Mouse (Mus musculus) midbrain, embryonic 11.5 days (tissue): ENCODE measurements around the gene Bend6. TPM values are rescaled to one million over a fixed set of nuclear protein-coding genes. Genes with fewer than 3 reads are reported as not detected.

Experiments
- ATAC-seq: fragments of 200-750 bp; cut with Nextera tagmentation; 2 replicates; pipeline ENCODE4 v1.8.0; 2017; ENCODE audit warnings: moderate TSS enrichment, moderate library complexity; ENCODE audit not compliant: low FRiP score
- DNase-seq: peaks from one replicate; pipeline ENCODE4 v3.0.0; 2015; ENCODE audit warnings: low spot score; ENCODE audit errors: missing footprints
- H3K27ac ChIP-seq: fragments of 300-500 bp; sonication (generic); 2 replicates; pipeline ENCODE4 v1.5.1; 2014; ENCODE audit warnings: low read depth, low read length
- H3K27me3 ChIP-seq: fragments of 300-500 bp; sonication (generic); 2 replicates; pipeline ENCODE4 v1.6.1; 2014; ENCODE audit warnings: mild to moderate bottlenecking, low read length, moderate library complexity, mixed read lengths; ENCODE audit not compliant: control insufficient read depth, insufficient read depth
- H3K36me3 ChIP-seq: fragments of 300-500 bp; sonication (generic); 2 replicates; pipeline ENCODE4 v1.6.1; 2014; ENCODE audit warnings: mild to moderate bottlenecking, low read length, moderate library complexity, mixed read lengths; ENCODE audit not compliant: control insufficient read depth, insufficient read depth
- H3K4me1 ChIP-seq: fragments of 300-500 bp; sonication (generic); 2 replicates; pipeline ENCODE4 v1.6.1; 2014; ENCODE audit warnings: low read length; ENCODE audit not compliant: control insufficient read depth, insufficient read depth
- H3K4me2 ChIP-seq: fragments of 300-500 bp; sonication (generic); 2 replicates; pipeline ENCODE4 v1.6.1; 2014; ENCODE audit warnings: mild to moderate bottlenecking, moderate library complexity
- H3K4me3 ChIP-seq: fragments of 300-500 bp; sonication (generic); 2 replicates; pipeline ENCODE4 v1.5.1; 2014; ENCODE audit warnings: low read depth, low read length
- H3K9ac ChIP-seq: fragments of 300-500 bp; sonication (generic); 2 replicates; pipeline ENCODE4 v1.6.1; 2014; ENCODE audit warnings: low read length
- H3K9me3 ChIP-seq: fragments of 300-500 bp; sonication (generic); 2 replicates; pipeline ENCODE4 v1.6.1; 2016; ENCODE audit warnings: low read length; ENCODE audit not compliant: control insufficient read depth
- WGBS: fragments of 180-500 bp; shearing (Covaris S2); extraction: QIAGEN DNeasy Blood & Tissue Kit; methylation state at CpG from one replicate; pipeline ENCODE4 v1.1.7; 2014; 5-methylcytosine and 5-hydroxymethylcytosine counted together
- polyA plus RNA-seq: library from polyadenylated mRNA; unstranded; fragments of >200 nt; fragmentation: Nextera tagmentation; extraction: Ambion mirVana; gene quantifications from 2 replicates; pipeline ENCODE4 v1.2.1, GENCODE M21; 2014

Gene Bend6
- polyA plus RNA-seq, 1 experiment from 2014 or later, result 2.0 TPM

GRCm38 (mm10) chr1:33897426-33897825 is 10.2 kb downstream of the Bend6 start:
- no peak for DNase-seq
- Histone ChIP-seq H3K4me3 (no peak overlapping the region), H3K4me1 (no peaks in the 10 kb centered on the region), H3K9me3 (no peaks in the 10 kb centered on the region), H3K9ac (no peak overlapping the region), H3K36me3 (no peaks in the 10 kb centered on the region), H3K27ac (no peak overlapping the region), H3K4me2 (no peak overlapping the region), H3K27me3 (no peaks in the 10 kb centered on the region)
- no peak for ATAC-seq
- WGBS, result 92% methylated on average over 11 of the region's 11 CpGs

GRCm38 (mm10) chr1:33896666-33897065 is 10.9 kb downstream of the Bend6 start:
- no peaks in the 10 kb centered on the region for H3K4me1 ChIP-seq
- H3K9me3 ChIP-seq, result no peaks in the 10 kb centered on the region
- no peak overlapping the region for H3K4me3 ChIP-seq
- H3K9ac ChIP-seq, result no peak overlapping the region
- no peak for ATAC-seq
- no peaks in the 10 kb centered on the region for H3K27me3 ChIP-seq
- no peak overlapping the region for H3K27ac ChIP-seq
- no peaks in the 10 kb centered on the region for H3K36me3 ChIP-seq
- WGBS, result 80% methylated on average over 4 of the region's 4 CpGs
- DNase-seq, result no peak
- H3K4me2 ChIP-seq, result no peak overlapping the region

GRCm38 (mm10) chr1:33896116-33896515 is 11.5 kb downstream of the Bend6 start:
- H3K36me3 ChIP-seq, result no peaks in the 10 kb centered on the region
- WGBS, result 80% methylated on average over 6 of the region's 6 CpGs
- ATAC-seq (no peak), DNase-seq (no peak)
- H3K4me1 ChIP-seq, result no peaks in the 10 kb centered on the region
- no peak overlapping the region for H3K4me2 ChIP-seq
- H3K27ac ChIP-seq, result no peak overlapping the region
- no peaks in the 10 kb centered on the region for H3K27me3 ChIP-seq
- H3K9ac ChIP-seq, result no peak overlapping the region
- H3K9me3 ChIP-seq, result no peaks in the 10 kb centered on the region
- no peak overlapping the region for H3K4me3 ChIP-seq

- no peak overlapping the region for H3K9ac ChIP-seq
- DNase-seq (peak; percentile 91), ATAC-seq (no peak)
- H3K4me1 ChIP-seq, result no peaks in the 10 kb centered on the region
- H3K27ac ChIP-seq, result no peak overlapping the region
- H3K9me3 ChIP-seq, result no peaks in the 10 kb centered on the region
- H3K27me3 ChIP-seq, result no peaks in the 10 kb centered on the region
- no peaks in the 10 kb centered on the region for H3K36me3 ChIP-seq
- 70% methylated on average over 10 of the region's 10 CpGs for WGBS
- no peak overlapping the region for H3K4me2 ChIP-seq
- no peak overlapping the region for H3K4me3 ChIP-seq
Observed at GRCm38 (mm10) chr1:33892784-33893183, 14.8 kb downstream of the Bend6 start.

- H3K9me3 ChIP-seq, result no peaks in the 10 kb centered on the region
- H3K36me3 ChIP-seq, result no peaks in the 10 kb centered on the region
- DNase-seq (no peak), ATAC-seq (no peak)
- no peaks in the 10 kb centered on the region for H3K4me1 ChIP-seq
- no peaks in the 10 kb centered on the region for H3K27me3 ChIP-seq
- WGBS, result 28% methylated on average over 18 of the region's 18 CpGs
- no peak overlapping the region for H3K9ac ChIP-seq
- no peak overlapping the region for H3K27ac ChIP-seq
- no peak overlapping the region for H3K4me2 ChIP-seq
- H3K4me3 ChIP-seq, result no peak overlapping the region
Observed at GRCm38 (mm10) chr1:33883102-33883839, 24.3 kb downstream of the Bend6 start.

- no peak for DNase-seq
- no peaks in the 10 kb centered on the region for H3K36me3 ChIP-seq
- H3K9me3 ChIP-seq, result no peaks in the 10 kb centered on the region
- no peak overlapping the region for H3K27ac ChIP-seq
- ATAC-seq, result no peak
- H3K4me3 ChIP-seq, result no peak overlapping the region
- 83% methylated on average over 7 of the region's 7 CpGs for WGBS
- no peaks in the 10 kb centered on the region for H3K4me1 ChIP-seq
- H3K4me2 ChIP-seq, result no peak overlapping the region
- no peak overlapping the region for H3K9ac ChIP-seq
- H3K27me3 ChIP-seq, result no peaks in the 10 kb centered on the region
Observed at GRCm38 (mm10) chr1:33878170-33878569, 29.4 kb downstream of the Bend6 start.

GRCm38 (mm10) chr1:33876416-33876815 is 31.2 kb downstream of the Bend6 start:
- H3K27ac ChIP-seq, result no peak overlapping the region
- H3K9me3 ChIP-seq, result no peaks in the 10 kb centered on the region
- H3K4me2 ChIP-seq, result no peak overlapping the region
- no peak overlapping the region for H3K9ac ChIP-seq
- WGBS, result 86% methylated on average over 3 of the region's 3 CpGs
- no peak for ATAC-seq
- no peaks in the 10 kb centered on the region for H3K27me3 ChIP-seq
- DNase-seq, result no peak
- no peaks in the 10 kb centered on the region for H3K4me1 ChIP-seq
- no peak overlapping the region for H3K4me3 ChIP-seq
- no peaks in the 10 kb centered on the region for H3K36me3 ChIP-seq

GRCm38 (mm10) chr1:33875691-33876090 is 31.9 kb downstream of the Bend6 start:
- ATAC-seq (no peak), DNase-seq (no peak)
- Histone ChIP-seq H3K4me3 (no peak overlapping the region), H3K4me2 (no peak overlapping the region), H3K4me1 (no peaks in the 10 kb centered on the region), H3K9me3 (no peaks in the 10 kb centered on the region), H3K27me3 (no peaks in the 10 kb centered on the region), H3K27ac (no peak overlapping the region), H3K36me3 (no peaks in the 10 kb centered on the region), H3K9ac (no peak overlapping the region)
- 52% methylated on average over 6 of the region's 6 CpGs for WGBS

GRCm38 (mm10) chr1:33873561-33873960 is 34.1 kb downstream of the Bend6 start:
- Histone ChIP-seq H3K4me3 (no peak overlapping the region), H3K4me2 (no peak overlapping the region), H3K4me1 (no peaks in the 10 kb centered on the region), H3K36me3 (no peaks in the 10 kb centered on the region), H3K27me3 (no peaks in the 10 kb centered on the region), H3K9ac (no peak overlapping the region), H3K27ac (no peak overlapping the region), H3K9me3 (no peaks in the 10 kb centered on the region)
- 89% methylated on average over 5 of the region's 5 CpGs for WGBS
- DNase-seq (no peak), ATAC-seq (no peak)
